Mouse (Mus musculus) stomach, embryonic 16.5 days (tissue): Measurements from ENCODE around the gene Cald1. TPM values are rescaled to one million over a fixed set of nuclear protein-coding genes. Genes with fewer than 3 reads are reported as not detected.

Experiments used
- ATAC-seq: fragments of 200-750 bp; cut with Nextera tagmentation; 2 replicates; pipeline ENCODE4 v1.8.0; 2017; ENCODE audit warnings: moderate number of reproducible peaks, moderate TSS enrichment; ENCODE audit not compliant: insufficient read depth, low FRiP score
- H3K27ac ChIP-seq: fragments of 300-500 bp; sonication (generic); 2 replicates; pipeline ENCODE4 v1.5.1; 2014; ENCODE audit warnings: low read length
- H3K27me3 ChIP-seq: fragments of 300-500 bp; sonication (generic); 2 replicates; pipeline ENCODE4 v1.6.1; 2014; ENCODE audit warnings: low read length, control low read depth, mixed read lengths; ENCODE audit not compliant: control insufficient read depth, insufficient read depth
- H3K36me3 ChIP-seq: fragments of 300-500 bp; sonication (generic); 2 replicates; pipeline ENCODE4 v1.6.1; 2014; ENCODE audit warnings: low read length; ENCODE audit not compliant: control insufficient read depth, insufficient read depth
- H3K4me1 ChIP-seq: fragments of 300-500 bp; sonication (generic); 2 replicates; pipeline ENCODE4 v1.6.1; 2014; ENCODE audit warnings: low read length, control low read depth, mixed read lengths; ENCODE audit not compliant: control insufficient read depth, insufficient read depth
- H3K4me2 ChIP-seq: fragments of 300-500 bp; sonication (generic); 2 replicates; pipeline ENCODE4 v1.6.1; 2014; ENCODE audit warnings: low read depth, low read length, mixed read lengths
- H3K4me3 ChIP-seq: fragments of 300-500 bp; sonication (generic); replicated peaks from 2 replicates; pipeline ENCODE4 v1.5.1; 2014; ENCODE audit warnings: mild to moderate bottlenecking, low read length
- H3K9ac ChIP-seq: fragments of 300-500 bp; sonication (generic); 2 replicates; pipeline ENCODE4 v1.6.1; 2014; ENCODE audit warnings: low read length
- H3K9me3 ChIP-seq: fragments of 300-500 bp; sonication (generic); replicated peaks from 2 replicates; pipeline ENCODE4 v1.6.1; 2016; ENCODE audit warnings: low read length, control low read depth; ENCODE audit not compliant: control insufficient read depth
- WGBS: fragments of 180-500 bp; shearing (Covaris S2); extraction: QIAGEN DNeasy Blood & Tissue Kit; methylation state at CpG from one replicate; pipeline ENCODE4 v1.1.7; 2014; 5-methylcytosine and 5-hydroxymethylcytosine counted together
- polyA plus RNA-seq: library from polyadenylated mRNA; unstranded; fragments of >200 nt; fragmentation: Nextera tagmentation; extraction: Ambion mirVana; gene quantifications from 2 replicates; pipeline ENCODE4 v1.2.1, GENCODE M21; 2015

The Cald1 gene
- polyA plus RNA-seq, 1 experiment from 2014 or later = 362 TPM

DNA sequence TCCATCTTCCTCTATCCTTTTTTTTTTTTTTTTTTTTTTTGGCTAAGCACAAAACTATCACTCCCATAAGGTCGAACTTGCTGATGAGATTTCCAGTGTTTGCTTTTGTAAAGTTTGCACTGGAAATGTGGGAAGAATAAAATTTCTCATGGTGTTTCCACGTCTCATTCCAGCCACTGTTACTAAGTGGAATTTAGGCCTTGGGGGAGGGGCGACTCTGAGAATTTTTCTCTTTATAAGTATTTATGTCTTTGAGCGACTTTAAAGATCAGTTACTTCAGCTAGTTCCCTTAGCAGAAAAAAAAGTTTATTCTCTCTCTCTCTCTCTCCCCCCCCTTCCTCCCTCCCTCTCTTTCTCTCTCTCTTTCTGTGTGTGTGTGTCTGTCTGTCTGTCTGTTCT is 8.1 kb downstream of the Cald1 start:
- no peaks in the 10 kb centered on the region for H3K9me3 ChIP-seq
- H3K27me3 ChIP-seq = no peaks in the 10 kb centered on the region
- 33% methylated on average over 4 of the region's 4 CpGs for WGBS
- no peak overlapping the region for H3K9ac ChIP-seq
- peak overlapping the region; percentile 86 for H3K27ac ChIP-seq
- ATAC-seq = no peak
- no peak overlapping the region for H3K4me2 ChIP-seq
- no peak overlapping the region for H3K4me3 ChIP-seq
- no peaks in the 10 kb centered on the region for H3K36me3 ChIP-seq
- H3K4me1 ChIP-seq = peaks cover 35% of the 10 kb centered on the region

DNA sequence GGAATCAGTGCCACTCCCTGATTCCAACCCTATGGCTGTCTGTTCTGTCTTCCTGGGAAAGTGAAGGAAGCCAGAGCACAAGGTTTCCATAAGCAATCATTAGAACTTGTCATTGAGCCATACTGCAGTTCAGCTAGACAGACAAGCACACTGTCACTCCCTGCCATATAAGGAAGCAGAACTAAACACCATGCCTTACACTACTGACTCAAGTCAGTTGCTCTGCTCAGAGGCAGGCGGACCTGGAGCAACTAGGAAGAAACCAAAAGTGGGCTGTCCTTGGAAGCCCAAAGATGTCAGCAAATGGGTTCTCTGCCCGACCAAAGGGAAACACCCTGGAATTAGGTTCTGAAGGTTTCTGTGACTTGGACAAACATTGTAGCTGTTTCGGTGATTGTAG is 10.3 kb downstream of the Cald1 start:
- no peaks in the 10 kb centered on the region for H3K9me3 ChIP-seq
- H3K4me3 ChIP-seq = no peak overlapping the region
- H3K27me3 ChIP-seq = no peaks in the 10 kb centered on the region
- no peaks in the 10 kb centered on the region for H3K36me3 ChIP-seq
- no peak overlapping the region for H3K4me2 ChIP-seq
- H3K9ac ChIP-seq = peak overlapping the region; percentile 50; the same call in 1 of the 2 replicates
- ATAC-seq = peak; percentile 61; the same call in 1 of the 2 replicates
- peaks cover 37% of the 10 kb centered on the region for H3K4me1 ChIP-seq
- 58% methylated on average over 3 of the region's 3 CpGs for WGBS
- H3K27ac ChIP-seq = peak overlapping the region; percentile 91

DNA sequence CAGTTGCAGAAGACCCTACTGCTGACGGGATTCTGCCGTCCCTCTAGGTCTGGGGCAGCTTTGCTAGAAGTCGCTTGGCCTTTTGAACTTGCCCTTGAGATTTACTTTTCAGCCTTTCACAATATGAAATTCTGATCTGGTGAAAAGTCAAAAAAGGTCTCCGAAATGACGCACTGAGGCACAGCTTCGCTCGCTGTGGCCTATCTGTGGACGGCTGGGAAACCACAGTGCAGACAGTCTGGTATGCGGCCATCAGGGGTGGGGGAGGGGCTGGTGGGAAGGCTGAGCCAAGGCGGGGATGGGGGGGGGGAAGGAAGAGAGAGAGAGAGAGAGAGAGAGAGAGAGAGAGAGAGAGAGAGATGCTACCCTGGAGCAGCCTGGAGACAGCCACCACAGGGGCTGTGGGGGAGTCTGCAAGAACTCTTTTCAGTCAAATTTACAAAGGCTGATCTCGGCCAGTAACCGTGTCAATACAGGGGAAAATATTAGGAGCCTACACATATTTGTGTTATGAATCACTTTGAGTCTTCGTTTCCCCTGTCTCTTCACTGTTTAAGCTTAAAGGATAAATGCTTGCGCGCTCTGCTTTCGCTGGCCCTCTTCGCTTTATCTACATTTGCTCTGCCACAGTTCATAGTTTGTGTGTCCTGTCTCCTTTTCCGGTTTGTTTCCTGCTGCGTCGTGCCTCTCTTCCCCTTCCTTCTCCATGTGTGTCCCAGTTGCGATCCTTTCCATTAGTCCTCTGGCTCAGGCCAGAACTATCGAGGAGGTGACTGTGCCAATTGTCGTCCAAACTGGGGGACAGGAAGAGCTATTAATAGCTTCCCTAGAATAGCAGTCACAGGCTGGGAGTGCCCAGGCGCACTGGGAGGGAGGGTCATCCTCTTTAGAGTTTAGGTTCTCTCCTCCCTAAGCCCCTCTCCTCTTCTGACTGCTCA is 11.9 kb downstream of the Cald1 start:
- H3K4me3 ChIP-seq = peak overlapping the region; percentile 19
- 17% methylated on average over 24 of the region's 24 CpGs for WGBS
- no peaks in the 10 kb centered on the region for H3K27me3 ChIP-seq
- H3K9me3 ChIP-seq = no peaks in the 10 kb centered on the region
- H3K4me2 ChIP-seq = peak overlapping the region; percentile 47
- peak overlapping the region; percentile 50 for H3K9ac ChIP-seq
- peak; percentile 58 for ATAC-seq
- no peaks in the 10 kb centered on the region for H3K36me3 ChIP-seq
- H3K27ac ChIP-seq = peak overlapping the region; percentile 91
- H3K4me1 ChIP-seq = peaks cover 35% of the 10 kb centered on the region

DNA sequence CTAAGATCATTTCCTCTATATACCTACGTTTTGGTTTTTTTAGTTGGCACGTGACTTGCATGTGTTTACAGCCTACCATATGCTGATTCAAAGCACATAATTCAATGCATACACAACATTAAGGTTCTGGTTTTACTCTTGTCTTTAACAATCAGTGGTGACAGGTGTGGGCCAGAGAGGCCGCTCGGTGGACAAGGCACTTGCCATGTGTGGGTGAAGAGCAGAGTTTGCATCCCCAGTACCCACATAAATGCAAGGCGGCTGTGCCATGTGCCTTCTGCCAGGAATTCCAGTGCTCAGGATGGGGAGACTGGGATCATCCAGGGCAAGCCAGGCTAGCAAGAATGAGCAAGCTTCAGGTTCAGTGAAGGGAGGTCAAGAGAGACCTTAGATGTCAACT is 14.8 kb downstream of the Cald1 start:
- Histone ChIP-seq H3K9ac (no peak overlapping the region), H3K4me3 (no peak overlapping the region), H3K36me3 (no peaks in the 10 kb centered on the region), H3K27ac (no peak overlapping the region), H3K27me3 (no peaks in the 10 kb centered on the region), H3K4me2 (no peak overlapping the region), H3K4me1 (peaks cover 32% of the 10 kb centered on the region), H3K9me3 (no peaks in the 10 kb centered on the region)
- ATAC-seq = no peak
- WGBS = 69% methylated on average over 5 of the region's 5 CpGs

DNA sequence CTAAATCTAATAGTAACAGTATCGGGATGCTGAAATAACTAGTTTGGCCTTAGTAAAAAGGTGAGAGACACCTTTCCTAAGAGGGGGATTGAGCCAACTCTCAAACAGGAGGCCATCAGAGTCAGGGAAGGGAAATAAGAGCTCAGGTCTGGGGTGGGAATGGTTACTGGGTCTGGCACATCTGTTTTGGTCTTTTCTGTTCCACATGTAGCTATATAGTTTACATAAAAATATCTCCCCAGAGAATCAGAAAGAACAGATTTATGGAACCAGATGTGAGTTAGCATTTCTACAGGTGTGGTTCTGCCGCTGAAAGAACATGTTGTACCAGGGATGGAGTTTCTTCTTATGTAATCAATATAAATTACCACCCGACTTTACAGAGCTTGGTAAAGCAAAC is 17.1 kb downstream of the Cald1 start:
- Histone ChIP-seq H3K9ac (no peak overlapping the region), H3K27ac (no peak overlapping the region), H3K27me3 (no peaks in the 10 kb centered on the region), H3K4me2 (no peak overlapping the region), H3K9me3 (no peaks in the 10 kb centered on the region), H3K4me3 (no peak overlapping the region), H3K4me1 (peaks cover 12% of the 10 kb centered on the region), H3K36me3 (no peaks in the 10 kb centered on the region)
- no peak for ATAC-seq
- WGBS = 58% methylated on average over 3 of the region's 3 CpGs

DNA sequence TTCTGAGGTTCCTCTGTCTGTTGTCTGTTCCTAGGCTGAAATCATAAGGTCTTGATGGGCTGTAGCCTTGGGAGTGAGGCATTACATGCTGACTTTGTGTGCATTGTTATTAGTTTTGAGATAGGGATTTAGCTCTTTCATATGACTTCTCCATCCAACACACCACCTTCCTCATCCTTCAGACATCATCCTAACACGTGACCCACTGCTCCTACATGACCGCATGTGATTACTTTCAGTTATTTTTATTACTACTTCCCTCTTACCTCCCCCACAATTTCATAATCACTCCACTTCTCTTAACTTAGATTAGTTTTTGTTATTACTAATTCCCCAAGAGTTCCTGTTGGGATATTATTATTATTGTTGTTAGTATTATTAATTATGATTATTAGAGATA is 21.2 kb downstream of the Cald1 start:
- no peaks in the 10 kb centered on the region for H3K27me3 ChIP-seq
- WGBS = 77% methylated on average over 2 of the region's 2 CpGs
- H3K4me2 ChIP-seq = no peak overlapping the region
- H3K4me3 ChIP-seq = no peak overlapping the region
- no peak overlapping the region for H3K27ac ChIP-seq
- no peaks in the 10 kb centered on the region for H3K36me3 ChIP-seq
- H3K4me1 ChIP-seq = 0 out of 2 replicates have a peak, but pooled peaks cover 3% of the 10 kb centered on the region
- H3K9ac ChIP-seq = no peak overlapping the region
- no peaks in the 10 kb centered on the region for H3K9me3 ChIP-seq
- no peak for ATAC-seq

DNA sequence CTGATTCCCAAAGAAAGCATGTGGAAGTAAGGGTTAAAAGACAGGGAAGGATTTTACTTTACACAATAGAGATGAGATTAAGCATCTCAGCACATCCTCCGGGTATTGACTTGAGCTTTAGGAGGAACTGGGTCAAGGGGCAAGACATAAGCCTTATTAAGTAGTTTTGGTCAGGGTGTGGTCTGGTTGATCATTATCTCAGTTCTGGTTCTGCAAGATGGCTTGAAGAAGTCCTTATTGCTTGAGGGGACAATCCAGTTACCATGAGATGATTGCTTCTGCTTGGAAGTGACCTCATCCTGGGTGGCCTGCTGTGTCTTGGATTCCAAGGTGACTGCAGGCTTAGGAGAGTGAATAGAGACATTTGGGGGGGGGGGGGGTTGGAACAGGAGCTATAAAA is 21.9 kb downstream of the Cald1 start:
- WGBS = 34% methylated on average over 1 of the region's 1 CpGs
- Histone ChIP-seq H3K27me3 (no peaks in the 10 kb centered on the region), H3K27ac (no peak overlapping the region), H3K4me3 (no peak overlapping the region), H3K36me3 (no peaks in the 10 kb centered on the region), H3K9ac (no peak overlapping the region), H3K4me1 (0 out of 2 replicates have a peak, but pooled peaks cover 3% of the 10 kb centered on the region), H3K9me3 (no peaks in the 10 kb centered on the region), H3K4me2 (no peak overlapping the region)
- no peak for ATAC-seq

DNA sequence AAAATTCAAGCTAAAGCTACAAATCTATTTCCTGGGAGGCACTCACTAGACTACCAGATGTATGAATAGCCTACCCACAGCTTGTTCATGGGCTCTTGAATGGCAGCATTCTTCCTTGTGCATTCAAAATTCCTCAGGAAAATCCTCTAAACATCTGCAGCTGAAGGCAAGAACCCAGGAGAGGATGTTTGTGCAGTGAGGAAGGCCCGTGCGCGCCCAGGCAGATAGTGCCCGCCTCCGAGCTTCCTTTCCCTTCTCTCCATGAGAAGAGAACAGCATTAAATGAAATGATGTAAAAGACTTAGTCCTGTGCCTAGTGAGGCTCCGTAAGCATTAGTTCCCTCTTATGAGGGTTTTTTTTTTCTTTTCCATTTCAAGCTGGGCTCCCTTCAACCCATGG is 24.6 kb downstream of the Cald1 start:
- Histone ChIP-seq H3K9me3 (no peaks in the 10 kb centered on the region), H3K9ac (no peak overlapping the region), H3K4me1 (no peaks in the 10 kb centered on the region), H3K4me3 (no peak overlapping the region), H3K27me3 (no peaks in the 10 kb centered on the region), H3K36me3 (no peaks in the 10 kb centered on the region), H3K27ac (peak overlapping the region; percentile 44; the same call in 1 of the 2 replicates), H3K4me2 (no peak overlapping the region)
- ATAC-seq = no peak
- WGBS = 61% methylated on average over 6 of the region's 6 CpGs

DNA sequence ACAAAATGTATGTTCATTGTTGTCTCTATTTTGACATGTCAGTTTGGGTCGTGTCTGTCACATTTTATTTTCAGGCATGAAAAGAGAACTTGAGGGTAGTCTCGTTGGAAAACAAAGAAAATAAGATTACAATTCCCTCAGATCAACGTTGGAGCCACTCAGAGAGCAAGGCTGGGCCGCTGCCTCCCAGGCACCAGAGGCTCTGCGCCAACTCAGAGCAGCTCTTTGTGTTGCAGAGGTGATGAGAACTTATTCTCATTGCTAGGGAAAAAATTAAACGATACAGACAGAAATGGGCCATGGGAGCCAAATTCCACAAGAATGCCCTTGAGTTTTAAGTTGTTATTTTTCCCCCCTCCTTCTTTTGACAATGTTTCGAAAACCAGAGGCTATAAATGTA is 25.0 kb downstream of the Cald1 start:
- Histone ChIP-seq H3K9me3 (no peaks in the 10 kb centered on the region), H3K4me2 (no peak overlapping the region), H3K4me3 (no peak overlapping the region), H3K9ac (no peak overlapping the region), H3K4me1 (no peaks in the 10 kb centered on the region), H3K27me3 (no peaks in the 10 kb centered on the region), H3K27ac (no peak overlapping the region), H3K36me3 (no peaks in the 10 kb centered on the region)
- 64% methylated on average over 7 of the region's 7 CpGs for WGBS
- no peak for ATAC-seq
